ENCODE assay signal across 25 mouse cellular contexts in the genomic region with DNA sequence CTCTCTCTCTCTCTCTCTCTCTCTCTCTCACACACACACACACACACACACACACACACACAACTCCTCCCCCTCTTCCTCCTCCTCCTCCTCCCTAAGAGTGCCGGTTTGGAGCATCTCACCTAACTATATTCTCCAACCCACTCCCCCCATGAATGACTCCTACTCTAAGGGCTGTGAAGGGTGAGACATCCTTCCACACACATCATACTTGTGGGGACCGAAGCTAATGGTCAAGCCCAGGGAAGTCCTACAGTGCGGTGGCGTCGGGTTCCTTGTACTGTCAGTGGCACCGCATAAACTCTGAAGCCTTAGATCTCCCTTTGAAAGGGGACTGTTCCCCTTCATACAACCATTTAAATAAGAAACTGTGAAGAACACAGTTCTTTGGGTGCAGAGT.
A peak's percentile ranks its signal among the peaks of the same experiment; 100 is the strongest.
DNase-seq lines count a peak whose midpoint lies in the region; ATAC-seq and TF ChIP-seq lines count a peak whose summit lies in the region.
"Had no signal": no experiment of that assay in that cellular context is flagged by ENCODE, and none has a peak within 500 bp of the region (broad histone marks: within the 10 kb centered on the region; RNA-seq: fewer than 3 reads in every experiment).

No protein-coding gene starts in this region.

- no peak overlapping the region for H3K4me2 ChIP-seq in heart, postnatal 0 days (ENCODE audit: low read depth, low read length)
- no peak overlapping the region for H3K4me2 ChIP-seq in midbrain, postnatal 0 days (ENCODE audit: low read depth, low read length, poor library complexity, severe bottlenecking)
- H3K4me2 ChIP-seq: embryonic facial prominence, embryonic 12.5 days; embryonic facial prominence, embryonic 15.5 days; heart, embryonic 13.5 days; hindbrain, embryonic 13.5 days; intestine, embryonic 15.5 days had no signal

- no peaks in the 10 kb centered on the region for H3K27me3 ChIP-seq in heart, postnatal 0 days (ENCODE audit: control insufficient read depth, insufficient read depth, low read length)
- H3K27me3 ChIP-seq in midbrain, embryonic 10.5 days (ENCODE audit: low read depth, poor library complexity, severe bottlenecking), result no peaks in the 10 kb centered on the region
- no peaks in the 10 kb centered on the region for H3K27me3 ChIP-seq in midbrain, postnatal 0 days (ENCODE audit: insufficient read depth, low read length)
- H3K27me3 ChIP-seq: embryonic facial prominence, embryonic 15.5 days; hindbrain, embryonic 13.5 days; intestine, embryonic 15.5 days had no signal

- 84% methylated on average over 6 of the region's 6 CpGs for WGBS in heart, postnatal 0 days
- 93% methylated on average over 6 of the region's 6 CpGs for WGBS in midbrain, embryonic 10.5 days
- WGBS in midbrain, postnatal 0 days, result 88% methylated on average over 6 of the region's 6 CpGs

- no peak for TF ChIP-seq CTCF in gastrocnemius, adult 2 months (IDR thresholded peaks at IDR 0.05)
- no peak for TF ChIP-seq CTCF in heart, postnatal 0 days (IDR thresholded peaks at IDR 0.05; ENCODE audit: low read depth)
- no peak for TF ChIP-seq CTCF in left cerebral cortex, adult 2 months (IDR thresholded peaks at IDR 0.05)
- TF ChIP-seq CTCF in midbrain, postnatal 0 days (IDR thresholded peaks at IDR 0.05), result no peak

- TF ChIP-seq EP300 in heart, postnatal 0 days (IDR thresholded peaks at IDR 0.05; ENCODE audit: low read depth), result no peak

- no peak overlapping the region for H3K9ac ChIP-seq in heart, postnatal 0 days (replicated peaks; ENCODE audit: low read depth, low read length)
- H3K9ac ChIP-seq in midbrain, postnatal 0 days (replicated peaks; ENCODE audit: low read length, poor library complexity, severe bottlenecking), result no peak overlapping the region
- H3K9ac ChIP-seq: embryonic facial prominence, embryonic 12.5 days; embryonic facial prominence, embryonic 15.5 days; forebrain, postnatal 0 days; heart, embryonic 13.5 days; hindbrain, embryonic 13.5 days; intestine, embryonic 15.5 days had no signal

- H3K4me1 ChIP-seq in heart, postnatal 0 days (ENCODE audit: control insufficient read depth, insufficient read depth), result peaks cover 65% of the 10 kb centered on the region
- peaks cover 72% of the 10 kb centered on the region for H3K4me1 ChIP-seq in midbrain, embryonic 10.5 days
- H3K4me1 ChIP-seq in midbrain, postnatal 0 days (ENCODE audit: insufficient read depth, low read length), result peaks cover 20% of the 10 kb centered on the region

- no peak for DNase-seq in gastrocnemius, adult 2 months
- no peak for DNase-seq in gastrocnemius, adult 18-20 months (ENCODE audit: low spot score)
- DNase-seq in heart, postnatal 0 days (ENCODE audit: low spot score), result no peak
- no peak for DNase-seq in heart, postnatal 4 days
- DNase-seq in left cerebral cortex, adult 2 months (ENCODE audit: extremely low spot score in 1 of 2, low spot score in 2 of 2), result no peak
- no peak for DNase-seq in left cerebral cortex, adult 11 months (ENCODE audit: low spot score)
- no peak for DNase-seq in midbrain, embryonic 10.5 days (ENCODE audit: low spot score)
- DNase-seq in midbrain, postnatal 0 days (ENCODE audit: low spot score), result no peak
- DNase-seq: adrenal gland, adult 8-10 months; adrenal gland, postnatal 25 days; cerebellum, adult 18-20 months; cerebellum, adult 9-10 months; cerebellum, postnatal 14 days; forebrain, postnatal 0 days; gastrocnemius, postnatal 10 days; gastrocnemius, postnatal 36 days had no signal

- no peaks in the 10 kb centered on the region for H3K9me3 ChIP-seq in heart, postnatal 0 days (replicated peaks; ENCODE audit: control insufficient read depth, low read length)
- no peaks in the 10 kb centered on the region for H3K9me3 ChIP-seq in midbrain, embryonic 10.5 days (replicated peaks)
- H3K9me3 ChIP-seq in midbrain, postnatal 0 days (ENCODE audit: low read length), result no peaks in the 10 kb centered on the region
- H3K9me3 ChIP-seq: embryonic facial prominence, embryonic 12.5 days; embryonic facial prominence, embryonic 15.5 days; heart, embryonic 10.5 days; heart, embryonic 13.5 days; hindbrain, embryonic 13.5 days; intestine, embryonic 15.5 days had no signal

- H3K27ac ChIP-seq in gastrocnemius, adult 2 months, result peak overlapping the region; percentile 80
- peak overlapping the region; percentile 98 for H3K27ac ChIP-seq in heart, postnatal 0 days (ENCODE audit: low read depth)
- H3K27ac ChIP-seq in left cerebral cortex, adult 2 months, result peak overlapping the region; percentile 59; the same call in 1 of the 2 replicates
- H3K27ac ChIP-seq in midbrain, embryonic 10.5 days (replicated peaks), result 0 out of 2 replicates have a peak overlapping the region, but pooled peaks have one; percentile 13
- no peak overlapping the region for H3K27ac ChIP-seq in midbrain, postnatal 0 days (ENCODE audit: low read depth, low read length)
- H3K27ac ChIP-seq: embryonic facial prominence, embryonic 12.5 days; embryonic facial prominence, embryonic 15.5 days; heart, embryonic 10.5 days; heart, embryonic 13.5 days; hindbrain, embryonic 13.5 days; intestine, embryonic 15.5 days had no signal

- intact Hi-C loops in gastrocnemius, adult 2 months (cut with DNase I), result no loop called here
- intact Hi-C loops in left cerebral cortex, adult 2 months (cut with DNase I), result no loop called here

- H3K36me3 ChIP-seq in heart, postnatal 0 days (replicated peaks; ENCODE audit: control insufficient read depth, insufficient read depth, low read length), result no peaks in the 10 kb centered on the region
- peaks cover 13% of the 10 kb centered on the region; the same call in 1 of the 2 replicates for H3K36me3 ChIP-seq in midbrain, embryonic 10.5 days
- no peaks in the 10 kb centered on the region for H3K36me3 ChIP-seq in midbrain, postnatal 0 days (ENCODE audit: insufficient read depth, low read length)
- H3K36me3 ChIP-seq: embryonic facial prominence, embryonic 12.5 days; embryonic facial prominence, embryonic 15.5 days; heart, embryonic 10.5 days; heart, embryonic 13.5 days; hindbrain, embryonic 13.5 days; intestine, embryonic 15.5 days had no signal

- no peak for ATAC-seq in heart, postnatal 0 days (ENCODE audit: insufficient read depth, low read depth)
- ATAC-seq in midbrain, postnatal 0 days (ENCODE audit: low FRiP score), result no peak
- ATAC-seq: activated CD4-positive, CD25-positive, alpha-beta regulatory T cell, adult 4 months; forebrain, embryonic 14.5 days; forebrain, postnatal 0 days; hindbrain, embryonic 16.5 days; intestine, embryonic 15.5 days had no signal

- no peak overlapping the region for H3K4me3 ChIP-seq in gastrocnemius, adult 2 months
- no peak overlapping the region for H3K4me3 ChIP-seq in heart, postnatal 0 days (ENCODE audit: low read depth, low read length)
- no peak overlapping the region for H3K4me3 ChIP-seq in left cerebral cortex, adult 2 months
- no peak overlapping the region for H3K4me3 ChIP-seq in midbrain, embryonic 10.5 days
- no peak overlapping the region for H3K4me3 ChIP-seq in midbrain, postnatal 0 days (ENCODE audit: low read depth, low read length)
- H3K4me3 ChIP-seq: embryonic facial prominence, embryonic 12.5 days; embryonic facial prominence, embryonic 15.5 days; heart, embryonic 10.5 days; heart, embryonic 13.5 days; hindbrain, embryonic 13.5 days; intestine, embryonic 15.5 days had no signal
